Mouse (Mus musculus) urinary bladder, postnatal 4 days (tissue): ENCODE measurements around the gene Creg2.
A peak's percentile ranks its signal among the peaks of the same experiment; 100 is the strongest.
"Not testable (repeated sequence)": the region's sequence is repeated elsewhere in the genome, so short reads cannot be mapped to it uniquely, and the experiment has no call there.

Source experiments
- DNase-seq, 2 experiments: peaks; one replicate each; pipeline ENCODE4 v3.0.0; 2021 to 2022; ENCODE audit warnings: low spot score in 2 of 2

The Creg2 gene

DNA sequence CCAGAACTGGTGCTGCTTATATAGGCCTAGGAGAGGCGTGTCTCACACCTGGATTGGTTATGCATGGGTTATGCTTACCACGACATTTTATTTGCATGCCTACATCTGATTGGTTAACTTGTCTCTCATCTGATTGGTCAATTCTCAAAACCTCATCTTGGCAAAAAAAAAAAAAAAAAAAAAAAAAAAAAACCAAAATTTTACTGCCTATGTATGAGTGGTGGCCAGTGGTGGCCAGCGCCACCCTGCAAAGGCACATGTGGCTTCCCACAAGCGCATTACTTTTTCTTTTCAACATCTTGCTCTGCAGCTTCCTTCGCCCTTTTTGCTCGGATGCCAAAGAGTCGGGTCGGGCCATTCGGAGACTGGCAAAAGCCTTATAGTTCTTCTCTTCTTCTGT lies 54.1 kb downstream of the Creg2 start:
- not testable (repeated sequence) for DNase-seq

DNA sequence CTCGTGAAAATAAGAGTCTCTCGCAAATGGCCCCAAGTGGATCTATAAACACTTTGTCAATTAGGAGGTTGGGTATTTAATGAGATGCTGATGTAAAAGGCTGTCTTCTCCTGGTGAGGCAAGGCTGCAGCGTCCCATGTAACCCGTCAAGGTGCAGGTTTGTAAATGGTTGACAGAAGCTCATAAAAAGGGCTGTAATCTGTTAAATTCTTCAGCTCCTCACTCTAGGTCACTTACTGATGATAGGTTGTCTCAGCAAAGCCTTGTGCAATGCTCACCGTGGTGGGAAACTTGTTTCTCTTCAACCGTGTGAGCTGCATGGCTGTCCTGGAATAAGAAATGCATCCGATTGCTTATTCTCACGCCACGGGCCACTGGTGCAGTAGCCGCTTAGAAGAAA lies 57.4 kb downstream of the Creg2 start:
- no peak for DNase-seq

DNA sequence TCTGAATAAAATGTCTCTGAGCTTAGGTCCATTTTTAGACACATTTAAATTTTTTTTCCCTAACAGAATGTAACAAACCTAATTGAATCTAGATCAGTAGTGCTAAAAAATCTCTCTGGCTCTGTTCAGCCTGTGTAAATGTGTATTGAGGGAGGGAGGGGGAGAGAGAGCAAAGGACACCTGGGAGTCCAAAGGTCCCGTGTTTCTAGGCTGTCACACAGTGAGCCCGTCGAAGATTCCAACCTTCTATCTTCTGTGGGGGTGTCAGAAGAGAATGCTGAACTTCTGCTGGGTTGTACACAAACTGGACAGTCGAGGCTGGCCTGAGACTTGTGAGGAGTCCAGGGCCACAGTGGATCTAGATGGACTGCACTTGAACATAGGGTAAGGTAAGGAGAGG lies 59.2 kb downstream of the Creg2 start:
- DNase-seq = no peak

DNA sequence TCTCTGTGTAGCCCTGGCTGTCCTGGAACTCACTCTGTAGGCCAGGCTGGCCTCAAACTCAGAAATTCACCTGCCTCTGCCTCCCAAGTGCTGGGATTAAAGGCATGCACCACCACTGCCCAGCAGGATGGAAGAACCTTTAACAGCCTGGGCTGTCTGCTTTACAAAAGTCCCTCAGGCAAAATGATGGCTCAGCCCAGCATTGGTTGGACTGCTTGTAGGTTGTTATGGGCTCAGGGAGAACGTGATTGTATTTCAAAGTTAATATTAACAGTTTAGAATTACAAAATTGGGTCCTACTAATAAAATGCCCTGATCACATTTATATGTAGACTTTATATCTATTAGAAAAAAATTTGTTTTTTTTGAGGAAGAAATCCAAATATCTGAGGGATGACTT lies 59.7 kb downstream of the Creg2 start:
- not testable (repeated sequence) for DNase-seq

DNA sequence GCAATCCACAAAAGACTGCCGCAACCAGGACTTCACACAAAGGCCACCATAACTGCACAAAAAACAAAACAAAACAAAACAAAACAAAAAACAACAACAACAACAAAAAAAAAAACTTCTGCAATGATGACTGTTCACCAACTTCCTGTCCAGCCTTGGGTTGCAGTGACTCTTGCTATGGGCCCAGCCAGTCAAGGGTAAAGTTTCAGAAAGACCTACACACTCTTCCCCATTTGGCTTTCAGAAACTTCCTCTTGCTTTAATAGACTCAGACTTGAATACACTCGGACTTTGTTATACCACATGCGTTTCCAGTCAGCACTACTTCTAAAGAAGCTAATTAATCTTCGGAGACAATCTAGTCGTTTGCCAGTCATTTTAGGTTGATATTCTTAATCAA lies 61.1 kb downstream of the Creg2 start:
- no peak for DNase-seq

DNA sequence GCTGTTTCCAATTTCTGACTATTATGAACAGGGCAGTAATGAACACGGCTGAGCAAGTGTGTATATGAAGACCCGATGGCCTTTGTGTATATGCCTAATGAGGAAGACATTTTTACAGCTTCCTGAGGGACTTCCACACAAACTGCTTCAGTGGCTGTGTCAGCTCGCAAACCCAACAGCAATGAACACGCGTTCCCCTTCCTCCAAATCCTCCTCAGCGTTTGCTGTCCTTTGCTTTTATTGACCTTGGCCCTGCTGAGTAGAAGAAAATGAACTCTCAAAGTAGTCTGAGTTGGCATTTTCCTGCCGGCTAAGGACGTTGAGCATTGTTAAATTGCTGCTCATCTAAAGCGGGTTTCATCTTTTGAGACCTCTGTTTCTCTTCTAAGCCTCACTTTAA lies 65.9 kb downstream of the Creg2 start:
- DNase-seq = no peak

DNA sequence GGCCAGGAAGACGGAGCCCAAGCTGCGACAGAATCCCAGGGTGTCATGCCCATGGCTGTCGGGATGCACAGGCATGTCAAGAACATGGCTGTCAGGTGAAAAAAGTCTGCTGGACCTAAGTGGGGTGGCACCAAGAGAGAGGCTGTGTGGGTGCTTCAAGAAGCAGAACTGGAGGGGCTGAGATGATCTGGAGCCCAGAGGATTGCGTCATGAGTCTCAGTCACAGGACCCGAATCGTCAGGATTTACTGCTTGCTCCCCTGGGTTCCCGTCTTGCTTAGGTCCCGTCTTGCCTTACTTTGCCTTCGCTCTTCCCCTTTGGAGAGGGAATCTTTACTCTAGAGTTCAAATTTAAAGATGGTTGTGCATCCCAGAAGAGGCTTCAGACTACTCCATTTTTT lies 68.1 kb downstream of the Creg2 start:
- no peak for DNase-seq

DNA sequence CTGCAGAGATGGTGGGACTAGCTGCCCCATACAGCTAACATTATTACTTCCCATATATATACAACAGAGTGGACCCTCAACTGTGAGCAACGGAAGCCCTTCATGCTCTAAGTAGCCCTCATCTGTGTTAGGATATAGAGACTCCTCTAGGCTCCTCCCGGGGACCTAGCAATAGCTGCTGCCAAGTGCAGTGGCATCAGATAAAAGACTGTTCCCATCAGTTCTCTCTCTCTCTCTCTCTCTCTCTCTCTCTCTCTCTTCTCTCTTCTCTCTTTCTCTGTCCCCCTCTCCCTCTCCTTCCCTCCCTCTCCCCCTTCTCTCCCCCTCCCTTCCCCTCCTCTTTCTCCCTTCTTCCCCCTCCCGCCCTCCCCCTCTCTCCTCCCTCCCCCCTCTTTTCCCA lies 70.1 kb downstream of the Creg2 start:
- DNase-seq = no peak

DNA sequence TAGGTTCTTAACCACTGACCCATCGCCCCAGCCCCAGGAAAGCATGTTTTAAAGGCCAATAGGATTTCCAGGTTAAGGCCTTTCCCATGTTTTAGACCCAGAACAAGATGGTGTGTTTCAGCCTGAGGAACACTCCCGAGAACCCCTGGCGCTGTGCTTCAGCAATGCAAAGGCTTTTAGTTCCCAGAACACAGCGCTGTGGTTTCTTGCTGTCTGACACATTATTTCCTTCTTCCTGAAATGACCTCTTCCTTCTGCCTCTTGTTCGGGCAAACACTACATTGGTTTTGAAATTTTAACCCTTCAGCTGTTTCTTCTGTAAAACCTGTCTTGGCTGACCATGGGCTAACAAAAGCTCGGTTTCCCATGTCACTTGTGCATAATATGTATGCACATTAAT lies 72.1 kb downstream of the Creg2 start:
- DNase-seq = no peak

DNA sequence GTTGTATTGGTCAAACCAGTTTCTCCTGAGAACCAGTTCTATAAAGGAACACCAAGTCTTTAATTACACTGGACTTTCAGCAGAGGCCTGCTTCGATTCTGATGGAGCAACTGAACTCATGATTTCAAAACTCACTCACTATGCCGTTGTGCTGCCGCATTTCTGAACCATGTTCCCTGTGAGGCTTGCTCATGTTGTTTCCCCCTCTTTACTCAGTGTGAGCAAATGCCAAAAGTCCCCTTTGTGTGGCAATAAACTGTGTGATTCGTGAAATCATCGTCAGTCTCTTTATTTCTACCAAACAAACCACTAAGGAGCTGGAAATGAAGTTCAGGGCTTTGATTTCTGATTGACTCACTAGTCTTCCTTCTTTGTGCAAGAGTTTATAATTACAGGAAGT lies 72.8 kb downstream of the Creg2 start:
- no peak for DNase-seq

DNA sequence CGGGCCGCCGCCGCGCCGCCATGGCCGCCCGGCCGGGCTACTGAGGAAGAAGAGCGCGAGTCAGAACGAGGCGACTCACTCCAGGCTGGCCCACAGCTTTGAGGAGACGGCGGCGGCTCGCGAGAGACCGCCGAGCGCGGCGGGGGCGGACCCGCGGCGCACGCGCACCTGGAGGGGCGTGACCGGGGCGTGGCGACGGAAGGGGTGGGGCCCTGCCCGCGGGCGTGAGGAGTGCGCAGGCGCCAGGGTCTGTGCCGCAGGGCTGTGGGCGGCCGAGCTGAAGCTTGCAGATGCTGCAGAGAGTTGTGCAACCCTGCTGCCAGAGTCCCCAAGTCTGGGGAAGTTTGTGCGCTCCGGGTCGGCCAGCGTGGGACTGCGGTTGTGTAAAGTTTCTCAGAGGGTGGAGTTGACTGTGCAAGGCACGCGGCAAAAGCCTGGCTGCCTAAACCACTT lies 74.0 kb downstream of the Creg2 start, which contains the start of gene Rnf149:
Rnf149 (minus strand) TSS at position 153 of the 453 bp plus-strand sequence.
- DNase-seq = peak; percentile 97

DNA sequence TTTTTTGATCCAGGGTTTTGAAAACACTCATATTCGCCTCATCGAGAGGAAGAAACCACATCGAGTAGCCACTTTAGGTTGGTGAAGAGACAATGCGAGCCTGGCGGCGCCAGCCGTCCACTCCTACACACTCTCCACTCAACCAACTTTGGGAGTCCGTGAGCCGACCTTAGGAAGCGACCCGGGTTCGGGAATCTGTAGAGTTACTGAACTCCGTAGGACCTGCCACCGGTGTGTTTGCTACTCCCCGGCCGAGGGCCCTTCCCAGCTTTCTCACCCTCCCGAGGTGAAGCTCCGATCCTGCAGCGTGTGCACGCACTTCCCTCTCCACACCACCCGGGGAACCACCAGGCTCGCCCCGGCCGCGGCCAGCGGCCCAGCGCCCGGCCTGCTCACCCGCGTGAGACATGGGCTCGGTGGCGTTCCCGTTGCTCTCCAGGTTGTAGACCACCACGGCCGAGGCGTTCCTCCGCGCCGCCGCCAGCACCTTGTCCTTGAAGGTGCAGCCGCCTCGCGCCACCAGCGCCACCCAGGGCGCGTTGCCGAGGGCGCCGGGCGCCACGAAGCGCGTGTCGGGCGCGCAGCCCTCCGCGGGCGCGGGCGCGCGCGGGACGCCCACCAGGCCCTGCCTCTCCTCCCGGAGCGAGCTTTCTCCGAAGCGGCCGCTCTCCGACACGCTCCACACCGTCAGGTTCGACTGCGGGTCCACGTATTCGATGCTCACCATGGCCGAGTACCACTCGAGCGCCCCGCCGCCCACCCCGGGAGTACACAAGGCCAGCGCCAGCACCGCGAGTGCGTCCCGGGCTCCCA lies 74.6 kb downstream of the Creg2 start:
- DNase-seq = peak in 1 of 2 experiments; percentile 69

DNA sequence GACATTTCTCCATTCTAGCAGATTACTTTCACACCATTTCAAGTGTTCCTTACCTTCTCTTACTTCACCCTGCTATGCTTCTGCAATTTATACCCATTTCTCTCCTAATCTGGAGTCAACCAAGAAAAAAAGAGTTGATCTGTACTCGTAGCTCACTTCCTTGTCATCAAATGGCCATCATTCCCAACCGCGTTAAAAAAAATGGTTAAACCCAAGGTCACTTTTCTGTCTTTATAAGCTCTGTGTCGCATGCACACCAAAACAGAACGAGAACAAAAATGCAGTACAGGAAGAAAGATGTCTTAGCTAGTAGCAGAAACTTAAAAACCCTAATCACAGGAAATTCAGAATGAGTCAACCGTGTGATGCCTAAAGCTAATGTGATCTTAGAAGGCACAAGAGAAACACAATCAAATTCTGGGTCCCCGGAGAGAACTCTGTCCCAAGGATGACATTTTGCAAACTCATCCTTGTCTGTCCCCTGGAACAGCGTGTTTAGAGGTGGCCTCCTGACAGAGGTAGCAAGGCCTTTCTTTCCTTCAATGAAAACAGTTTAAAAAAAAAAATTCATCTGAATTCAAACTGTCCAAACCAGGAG lies 75.4 kb downstream of the Creg2 start:
- DNase-seq = no peak

DNA sequence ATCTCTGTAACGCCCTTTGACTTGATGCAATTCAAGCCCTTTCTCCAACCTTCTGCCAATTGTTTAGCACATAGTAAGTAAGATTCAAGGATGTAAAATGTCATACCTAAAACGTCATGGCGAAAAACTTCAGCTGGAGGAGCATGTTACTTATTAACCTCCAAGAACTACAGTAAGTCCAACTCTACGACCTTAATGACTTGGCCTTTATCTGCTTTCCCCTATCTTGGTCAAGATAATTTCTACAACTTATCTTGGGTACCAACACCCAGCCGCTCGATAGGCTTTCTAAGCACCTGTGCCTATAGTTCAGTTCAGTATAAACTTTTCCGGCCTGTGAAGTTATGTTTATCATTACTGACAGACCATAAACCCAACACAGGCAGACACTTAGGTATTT lies 77.4 kb downstream of the Creg2 start:
- DNase-seq = no peak

DNA sequence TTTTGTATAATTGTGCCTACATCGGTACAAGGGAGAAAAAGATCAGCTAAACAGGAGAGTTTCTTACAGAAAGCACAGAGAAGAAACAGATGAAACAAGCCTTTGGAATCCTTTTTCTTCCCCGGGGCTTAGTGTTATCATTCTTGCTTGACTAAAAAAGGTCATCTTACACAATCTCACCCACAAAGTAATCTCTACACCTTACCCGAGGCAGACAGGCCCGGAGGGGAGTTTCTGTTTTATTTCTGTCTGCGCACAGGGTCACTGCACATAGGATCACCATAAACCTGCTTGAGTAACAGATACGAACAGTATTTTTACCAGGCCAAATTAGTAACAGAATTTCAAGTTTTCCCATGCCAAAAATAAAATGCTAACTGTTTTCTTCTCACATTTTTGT lies 79.6 kb downstream of the Creg2 start:
- no peak for DNase-seq
